Mouse (Mus musculus): ENCODE results near the gene Notum. TPM values are rescaled to one million over a fixed set of nuclear protein-coding genes. Genes with fewer than 3 reads are reported as not detected.

The Notum gene
- polyA plus RNA-seq, 1 experiment, result 8.6 TPM

DNA sequence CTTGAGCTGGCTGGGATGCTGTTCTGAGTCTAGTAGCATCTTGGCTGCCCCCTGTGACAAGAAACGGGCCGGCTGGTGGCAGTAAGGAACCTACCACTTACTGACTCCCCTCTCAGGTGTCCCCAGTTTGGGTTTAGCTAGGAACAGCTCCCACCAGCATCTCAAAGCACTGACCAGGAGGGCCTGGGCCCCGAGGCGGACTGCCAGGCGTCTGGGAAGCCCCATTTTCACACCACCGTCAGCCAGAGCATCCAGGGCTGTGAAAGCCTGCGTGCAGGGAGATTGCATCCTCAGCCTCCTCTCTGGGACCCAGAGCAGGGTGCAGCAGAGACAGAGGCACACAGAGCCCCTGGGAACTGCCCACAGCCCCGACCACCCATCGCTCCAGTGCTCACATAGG, 19.7 kb downstream of the Notum start:
- DNase-seq (ENCODE audit: extremely low spot score in 1 of 2, low spot score in 1 of 2), result no peak

DNA sequence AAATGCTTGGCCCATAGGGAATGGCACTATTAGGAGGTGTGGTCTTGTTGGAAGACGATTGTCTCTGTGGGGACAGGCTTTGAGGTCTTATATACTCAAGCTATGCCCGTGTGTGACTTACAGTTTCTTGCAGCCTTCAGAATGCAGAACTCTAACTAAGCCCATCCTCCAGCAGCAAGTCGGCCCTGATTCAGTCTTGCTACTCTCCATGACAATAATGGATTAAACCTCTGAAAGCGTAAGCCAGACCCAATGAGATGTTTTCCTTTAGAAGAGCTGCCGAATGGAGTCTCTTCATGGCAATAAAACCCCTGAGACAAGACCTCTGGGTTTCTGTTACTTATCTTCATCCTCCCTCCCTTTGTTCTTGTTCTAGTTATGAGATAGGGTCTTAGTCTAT, 26.2 kb downstream of the Notum start:
- no peak for DNase-seq (ENCODE audit: extremely low spot score in 1 of 2, low spot score in 1 of 2)

DNA sequence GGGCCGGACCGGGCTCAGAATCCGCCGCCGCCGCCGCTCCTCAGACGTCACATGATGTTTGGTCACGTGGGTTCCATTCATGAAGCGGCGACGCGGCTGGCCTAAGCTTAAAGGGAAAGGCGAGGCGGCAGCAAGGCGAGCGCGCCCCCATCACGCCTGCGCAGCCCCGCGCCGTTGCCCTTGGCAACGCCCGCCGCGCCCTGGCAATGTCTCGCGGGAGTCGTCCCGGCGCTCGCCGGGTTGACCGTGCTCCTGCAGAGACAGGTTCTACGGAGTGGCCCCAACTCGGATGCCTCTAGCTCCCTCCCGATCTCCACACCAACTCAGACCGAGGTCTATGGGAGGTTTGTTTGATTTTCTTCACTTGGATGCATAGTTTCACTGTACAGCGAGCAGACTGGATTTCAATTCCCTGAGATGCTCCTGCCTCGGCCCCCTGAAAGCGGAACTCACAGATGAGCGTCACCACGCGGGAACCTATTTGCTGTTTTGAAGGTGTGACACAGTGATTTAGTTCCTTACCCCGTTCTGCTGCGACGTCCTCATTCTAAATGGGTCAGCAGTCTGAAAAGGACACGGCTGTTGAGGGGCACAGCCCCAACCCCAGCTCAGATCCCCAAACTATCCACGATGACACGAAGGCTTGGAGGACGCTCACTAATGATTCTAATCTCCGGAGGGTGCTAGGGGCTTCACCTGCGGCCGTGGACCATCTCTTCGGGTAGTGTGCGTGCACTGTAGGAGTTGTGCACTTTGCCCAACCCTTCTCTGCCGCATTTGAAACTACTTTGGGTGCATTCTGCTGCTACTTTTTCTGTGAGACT, 27.2 kb downstream of the Notum start, which contains the start of gene Mafg:
TSS of gene Mafg (minus strand) at position 81 of the 824 bp plus-strand sequence.
- peak; percentile 85 to 94 for DNase-seq (ENCODE audit: extremely low spot score in 1 of 2, low spot score in 1 of 2)

DNA sequence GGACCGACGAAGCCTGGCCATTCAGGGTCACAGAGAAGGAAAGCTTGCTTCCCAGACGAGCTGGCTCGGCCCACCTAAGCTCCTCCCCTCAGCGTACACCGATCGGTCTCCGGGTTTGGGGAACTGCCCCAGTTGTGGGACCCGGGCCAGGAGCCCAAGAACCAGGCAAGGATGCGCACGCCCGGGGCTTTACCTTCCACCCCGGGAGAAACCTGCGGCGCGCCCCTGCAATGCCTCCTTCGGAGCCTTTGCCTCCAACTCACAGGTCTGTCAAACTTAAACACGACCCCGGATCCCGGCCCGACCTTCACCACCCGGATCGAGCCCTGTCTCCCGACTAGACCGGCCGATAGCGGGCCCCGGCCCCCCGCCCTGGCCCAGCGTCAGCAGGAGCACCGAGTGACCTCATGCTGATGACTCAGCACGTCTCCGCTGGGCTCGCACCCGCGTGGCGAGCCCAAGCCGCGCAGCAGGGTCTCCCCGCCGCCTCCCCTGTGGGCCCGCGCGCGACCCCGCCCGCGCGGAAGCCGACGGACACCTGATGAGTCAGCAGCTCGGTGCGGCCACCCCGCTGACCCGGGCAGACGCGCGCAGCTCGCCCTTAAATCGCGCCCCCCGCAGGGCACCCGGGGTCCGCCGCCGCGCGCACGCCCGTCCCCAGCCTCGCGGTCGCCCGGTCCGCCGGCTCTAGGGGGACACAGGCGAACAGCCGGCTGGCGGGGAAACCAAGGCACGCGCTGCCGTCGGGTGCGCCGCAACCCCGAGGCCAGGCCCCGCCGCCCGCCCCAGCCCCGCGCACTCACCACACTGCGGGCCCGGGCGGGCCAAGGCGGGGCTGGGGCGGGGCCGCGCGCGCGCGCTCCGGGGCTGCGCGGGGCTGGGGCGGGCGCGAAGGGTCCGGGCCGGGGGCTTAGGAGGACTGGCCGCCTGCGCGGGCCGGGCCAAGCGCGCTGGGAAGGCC, 28.1 kb downstream of the Notum start:
- DNase-seq (ENCODE audit: extremely low spot score in 1 of 2, low spot score in 1 of 2), result peak in 1 of 2 experiments; percentile 58

DNA sequence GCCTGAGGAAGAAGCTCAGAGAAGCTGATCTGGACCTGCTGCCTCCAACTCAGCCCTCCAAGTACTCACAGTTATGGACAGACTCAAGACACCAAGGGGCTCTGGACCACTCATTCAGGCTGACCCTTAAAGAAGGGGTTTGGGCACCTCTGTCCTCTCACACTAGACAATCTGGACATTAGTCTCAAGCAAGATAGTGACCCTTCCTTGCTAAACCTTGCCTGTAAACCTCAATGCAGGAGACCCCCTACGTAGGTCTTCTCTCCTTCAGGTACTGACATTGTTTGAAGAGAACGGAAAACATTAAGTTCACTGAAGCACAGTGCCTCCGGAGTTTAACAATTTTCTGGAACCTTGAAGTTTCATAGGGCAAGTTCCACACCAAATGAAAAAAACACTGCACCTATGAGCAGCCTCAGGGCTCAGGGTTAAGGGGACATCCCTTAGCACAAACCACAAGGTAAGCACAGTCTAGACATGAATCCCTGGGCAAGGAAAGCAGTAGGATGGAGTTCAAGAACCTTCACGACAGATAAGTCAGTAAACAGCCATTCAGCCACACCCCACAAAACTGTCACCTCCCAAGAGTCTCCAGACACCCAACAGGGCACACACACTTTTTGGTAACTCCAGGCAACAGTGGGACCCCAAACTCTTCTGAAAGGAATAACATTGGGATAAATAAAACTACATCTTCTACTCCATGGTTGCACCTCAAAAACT, 29.1 kb downstream of the Notum start:
- no peak for DNase-seq (ENCODE audit: extremely low spot score in 1 of 2, low spot score in 1 of 2)

DNA sequence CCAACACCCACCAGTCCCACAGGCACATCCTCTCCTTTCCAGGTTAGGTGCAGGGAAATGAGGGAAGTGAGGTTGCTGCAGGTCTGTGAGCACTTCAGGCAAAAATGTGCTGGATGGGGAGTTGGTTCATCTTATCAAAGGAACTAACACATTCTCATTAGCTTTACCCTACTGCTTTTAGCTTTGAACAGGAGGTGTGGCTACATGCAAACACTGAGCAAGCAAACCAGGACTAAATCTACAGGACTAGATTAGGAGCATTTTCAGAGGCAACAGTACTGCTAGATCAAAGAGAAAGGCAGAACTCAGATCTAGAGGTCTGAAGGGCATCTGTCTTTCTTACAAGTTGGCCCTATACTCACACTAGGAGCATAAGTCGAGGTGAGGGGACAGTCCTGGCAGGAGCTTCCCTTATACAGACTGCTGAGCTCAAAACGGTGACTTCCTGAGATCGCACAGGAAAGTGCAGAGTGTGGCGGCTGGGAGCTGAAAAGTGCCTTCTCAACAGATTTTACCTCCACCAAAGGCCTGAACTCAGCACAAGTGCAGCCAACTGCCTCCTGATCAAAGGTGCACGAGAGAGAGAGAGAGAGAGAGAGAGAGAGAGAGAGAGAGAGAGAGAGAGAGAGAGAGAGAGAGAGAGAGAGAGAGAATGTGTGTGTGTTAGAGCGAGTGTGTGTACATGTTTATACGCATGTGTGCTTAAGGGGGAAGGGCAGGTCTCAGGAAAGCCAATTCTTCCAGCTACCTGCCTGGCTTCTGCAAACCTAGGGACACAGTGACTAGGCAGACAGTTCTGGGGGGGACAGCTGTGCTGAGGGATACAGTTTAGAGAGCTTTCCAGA, 29.9 kb downstream of the Notum start:
- no peak for DNase-seq (ENCODE audit: extremely low spot score in 1 of 2, low spot score in 1 of 2)

DNA sequence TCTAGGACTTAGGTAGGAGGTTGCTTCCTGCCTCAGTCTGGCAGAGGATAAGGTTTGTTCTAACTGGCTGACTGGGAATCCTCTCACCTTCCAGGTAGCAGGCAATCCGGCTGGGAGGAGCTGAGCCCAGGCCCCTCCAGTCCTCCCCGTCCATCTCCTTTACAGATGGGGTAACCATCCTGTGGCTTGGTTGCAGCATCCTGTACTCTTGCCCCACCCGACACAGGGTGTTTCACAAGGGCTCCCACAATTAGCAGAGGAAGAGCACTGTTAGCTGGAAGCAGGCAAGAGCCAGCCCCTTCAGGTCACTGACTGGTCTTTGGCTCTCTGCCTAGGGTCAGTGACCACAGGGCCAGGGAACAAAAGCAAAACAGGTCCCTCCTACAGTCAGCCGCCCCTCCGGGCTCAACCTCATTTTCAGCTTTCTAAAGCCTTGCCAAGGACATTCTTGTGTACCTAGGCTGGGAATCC, 30.5 kb downstream of the Notum start:
- no peak for DNase-seq (ENCODE audit: extremely low spot score in 1 of 2, low spot score in 1 of 2)

DNA sequence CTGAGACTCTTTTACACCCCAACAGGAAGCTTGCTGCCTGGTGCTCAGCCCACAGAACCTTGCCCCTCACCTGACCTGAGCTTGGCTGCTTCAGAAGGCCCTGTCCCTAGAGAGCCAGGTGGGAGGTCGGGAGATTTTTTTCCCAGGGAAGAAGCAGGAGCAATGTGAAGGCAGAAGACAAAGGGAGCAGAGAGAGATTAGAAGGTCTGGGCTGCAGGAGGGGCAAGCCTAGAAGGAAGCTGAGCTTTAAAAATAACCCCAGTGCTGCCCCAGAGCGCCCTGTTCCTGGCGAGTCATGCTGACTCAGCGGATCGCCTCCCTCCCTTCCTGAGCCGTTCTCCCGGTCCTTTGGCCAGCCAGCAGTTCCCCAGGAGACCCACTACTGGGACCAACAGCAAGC, 31.1 kb downstream of the Notum start:
- DNase-seq (ENCODE audit: extremely low spot score in 1 of 2, low spot score in 1 of 2), result no peak

DNA sequence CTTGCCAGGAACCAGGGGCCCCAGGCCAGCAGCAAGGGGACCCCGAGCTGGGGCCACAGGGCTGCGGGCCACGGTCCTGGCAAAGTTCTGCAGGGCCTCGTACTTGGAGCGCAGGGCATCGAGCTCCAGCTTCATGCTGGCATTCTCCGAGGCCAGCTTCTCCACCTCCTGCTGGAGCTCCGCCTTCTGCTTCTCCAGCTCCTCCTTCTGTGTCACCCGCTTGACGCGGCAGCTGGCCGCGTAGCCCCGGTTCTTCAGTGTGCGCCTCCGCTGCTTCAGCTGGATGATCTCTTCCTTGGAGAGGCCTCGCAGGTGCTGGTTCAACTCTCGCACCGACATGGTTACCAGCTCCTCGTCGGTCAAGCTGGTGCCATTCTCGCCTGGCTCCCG, 31.6 kb downstream of the Notum start:
- no peak for DNase-seq (ENCODE audit: extremely low spot score in 1 of 2, low spot score in 1 of 2)

DNA sequence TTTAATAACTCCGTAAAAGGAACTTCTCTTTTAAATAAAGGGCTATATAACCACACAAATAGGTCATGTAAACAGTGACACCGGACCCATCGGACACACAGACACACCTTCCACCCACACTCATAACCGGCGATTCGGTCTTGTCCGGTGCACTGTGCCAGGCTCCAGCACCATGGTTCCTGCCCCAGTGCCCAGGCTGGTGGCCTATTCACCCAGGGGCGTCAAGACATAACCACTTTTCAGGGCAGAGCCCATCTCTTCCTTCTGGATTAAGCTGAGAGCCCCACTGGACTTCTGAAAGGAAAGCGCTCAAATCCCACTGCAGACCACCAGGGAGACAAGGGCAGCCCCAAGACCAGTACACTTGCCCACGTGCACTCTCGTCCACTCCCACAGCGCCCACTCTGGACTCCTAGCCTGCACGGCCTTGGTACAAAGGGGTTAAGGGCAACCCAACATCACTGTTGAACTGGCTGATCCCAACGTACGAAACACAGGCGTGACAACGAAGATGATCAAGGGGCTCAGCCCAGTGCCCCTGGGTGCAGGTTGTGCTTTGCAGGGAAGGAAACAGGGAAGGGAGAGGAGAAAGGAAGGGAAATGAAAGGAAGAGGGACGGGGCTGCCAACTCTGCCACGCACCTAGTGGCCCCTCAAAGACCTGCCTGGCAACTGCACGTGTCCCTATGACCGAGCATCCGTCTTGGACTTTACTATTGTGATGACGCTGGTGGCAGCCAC, 32.2 kb downstream of the Notum start:
- no peak for DNase-seq (ENCODE audit: extremely low spot score in 1 of 2, low spot score in 1 of 2)

DNA sequence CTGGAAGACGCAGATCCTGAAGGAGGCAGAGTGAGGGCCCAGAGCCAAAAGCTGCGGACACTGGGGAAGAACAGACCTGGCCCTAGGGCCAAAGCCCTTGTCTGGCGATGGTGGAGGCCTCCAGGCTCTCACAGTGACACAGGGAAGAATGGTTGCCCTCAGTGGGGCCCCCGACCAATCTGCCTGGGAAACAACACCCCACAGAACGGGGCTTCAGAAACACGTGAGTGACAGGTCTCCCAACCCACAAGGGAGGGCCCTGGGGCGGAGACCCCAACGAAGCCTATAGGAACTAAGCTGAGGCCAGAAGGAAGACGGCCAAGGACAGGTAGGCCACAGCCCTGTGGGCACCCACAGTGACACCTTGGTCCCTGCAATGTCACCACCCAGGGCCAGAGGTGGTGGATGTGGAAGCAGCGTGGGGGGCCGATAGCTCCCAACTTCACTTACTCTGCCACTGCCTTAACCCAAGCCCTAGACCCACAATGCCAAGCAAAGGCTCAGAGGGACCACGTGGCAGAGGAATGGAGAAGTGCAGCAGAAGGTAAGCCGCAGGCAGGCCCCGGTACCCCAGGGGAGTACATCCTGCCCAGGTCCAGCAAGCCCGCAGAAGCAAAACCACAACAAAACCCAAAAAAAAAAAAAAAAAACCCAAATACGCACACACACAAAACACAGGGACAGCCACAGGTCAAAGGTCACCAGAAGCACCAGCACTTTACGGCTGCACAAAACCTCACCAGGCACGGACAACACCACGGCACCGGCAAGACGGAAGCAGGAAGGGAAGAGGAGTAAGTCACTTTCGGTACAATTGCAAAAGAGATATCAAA, 33.3 kb downstream of the Notum start:
- DNase-seq (ENCODE audit: extremely low spot score in 1 of 2, low spot score in 1 of 2), result no peak

DNA sequence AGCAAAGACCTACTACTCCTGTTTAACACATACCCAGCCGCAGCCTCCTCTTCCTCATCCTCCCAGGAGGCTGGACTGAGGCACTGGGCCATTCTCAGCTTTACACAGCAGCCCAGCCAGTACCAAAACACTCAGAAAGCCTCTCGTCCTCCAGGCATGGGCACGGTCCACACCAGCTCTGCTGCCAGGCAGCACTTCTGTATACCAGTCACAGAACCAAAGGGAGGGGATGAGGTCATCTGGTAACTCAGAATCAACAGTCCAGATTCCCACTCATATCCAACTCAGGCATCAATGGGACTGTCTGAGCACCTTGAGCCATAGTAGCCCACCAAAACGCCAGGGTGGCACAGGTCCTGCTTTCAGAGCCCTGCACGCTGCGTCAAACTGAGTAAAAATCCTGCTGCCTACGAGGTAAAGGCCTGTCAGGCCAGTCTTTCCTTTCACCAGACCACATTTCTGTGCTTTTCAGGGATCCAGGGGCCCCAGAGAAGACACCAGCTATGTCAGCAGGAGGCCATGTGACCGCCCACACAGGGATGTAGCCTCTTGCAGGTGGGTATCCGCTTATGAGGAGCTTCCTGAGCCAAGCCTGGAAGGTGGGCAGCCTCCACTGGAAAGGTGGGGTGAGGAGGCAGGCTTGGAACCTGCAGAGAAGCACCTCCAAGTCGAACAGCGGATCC, 34.0 kb downstream of the Notum start:
- DNase-seq (ENCODE audit: extremely low spot score in 1 of 2, low spot score in 1 of 2), result no peak

DNA sequence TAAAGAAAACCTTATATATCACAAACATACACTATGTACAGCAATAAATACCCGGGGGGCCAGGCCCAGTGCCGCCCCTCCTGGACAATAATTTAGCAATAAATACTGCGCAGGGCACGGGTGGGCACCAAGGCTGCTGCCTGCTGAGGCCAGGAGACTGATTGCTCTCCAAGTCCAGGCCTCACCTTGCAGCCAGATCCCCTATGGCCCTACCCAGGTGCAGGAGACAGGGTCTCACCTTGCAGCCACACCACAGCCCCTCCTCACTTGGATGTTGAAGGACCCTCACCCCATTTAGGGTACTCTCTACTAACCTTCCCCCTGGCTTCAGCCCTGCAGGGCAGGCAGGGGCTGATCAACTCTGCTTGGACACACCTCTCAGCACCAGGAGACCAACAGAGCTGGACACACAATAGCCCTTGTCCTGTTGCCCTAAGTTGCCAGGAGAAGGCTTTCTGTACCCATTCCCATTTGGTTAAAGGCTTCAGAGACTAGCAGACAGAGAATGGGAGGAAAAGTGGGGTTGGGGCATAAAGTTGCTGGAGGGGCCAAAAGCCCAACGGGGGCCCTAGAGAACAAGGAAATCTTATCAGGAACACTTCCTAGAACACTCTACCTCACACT, 35.7 kb downstream of the Notum start, which contains the start of gene Sirt7:
TSS of gene Sirt7 (minus strand) at position 89 of the 624 bp plus-strand sequence.
- DNase-seq (ENCODE audit: extremely low spot score in 1 of 2, low spot score in 1 of 2), result no peak

DNA sequence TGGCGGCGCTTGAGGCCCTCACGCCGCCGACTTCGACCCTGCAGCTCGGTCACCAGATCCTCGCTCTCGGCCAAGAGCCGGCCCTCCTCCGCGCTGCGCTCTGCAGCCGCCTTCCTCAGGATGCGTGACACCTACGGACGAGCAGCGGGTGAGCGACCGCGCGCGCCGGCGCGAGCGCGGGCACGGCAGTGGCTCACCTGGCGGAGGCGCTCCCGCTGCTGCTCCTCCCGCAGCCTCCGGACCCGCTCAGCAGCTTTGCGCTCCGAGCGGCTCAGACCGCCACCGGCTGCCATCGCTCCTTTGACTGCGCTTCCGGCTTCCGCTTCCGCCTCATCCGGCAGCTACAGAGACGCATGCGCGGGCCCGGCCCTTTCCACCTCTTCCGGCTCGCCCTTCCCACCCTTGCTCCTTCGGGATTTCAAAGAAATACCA, 36.3 kb downstream of the Notum start:
- peak; percentile 65 to 90 for DNase-seq (ENCODE audit: extremely low spot score in 1 of 2, low spot score in 1 of 2)

DNA sequence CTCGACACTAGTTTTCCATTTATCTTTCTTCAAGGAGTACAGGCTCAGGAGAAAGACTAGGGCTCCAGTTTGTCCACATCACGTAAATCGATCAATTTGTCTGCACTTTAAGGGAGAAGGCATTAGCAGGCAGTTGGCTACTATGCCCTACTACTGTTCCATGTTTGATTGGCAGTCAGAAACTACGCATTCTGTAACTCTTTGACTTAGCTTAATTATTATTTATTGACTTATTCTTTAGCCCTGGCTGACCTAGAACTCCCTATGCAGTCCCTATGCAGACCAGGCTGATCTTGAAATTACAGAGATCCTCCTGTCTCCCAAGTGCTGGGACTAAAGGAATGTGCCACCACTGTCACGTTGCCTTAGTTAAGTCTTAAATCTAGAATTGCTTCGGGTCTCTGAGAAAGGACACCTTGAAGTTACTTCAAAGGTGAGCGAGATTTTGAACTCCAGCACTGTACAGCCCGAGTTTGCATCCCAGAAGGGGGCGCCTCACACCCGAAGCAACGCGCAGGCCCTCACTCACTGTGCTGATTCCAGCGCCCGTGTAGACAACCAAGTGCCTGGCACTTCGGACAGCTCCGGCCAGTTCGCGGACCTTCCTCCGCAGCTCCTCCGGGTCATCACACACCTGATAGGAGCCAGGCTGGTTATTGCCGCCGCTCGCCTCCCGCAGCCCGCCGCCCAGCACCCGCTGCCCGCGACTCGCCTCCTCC, 36.9 kb downstream of the Notum start:
- DNase-seq (ENCODE audit: extremely low spot score in 1 of 2, low spot score in 1 of 2), result peak in 1 of 2 experiments; percentile 69

DNA sequence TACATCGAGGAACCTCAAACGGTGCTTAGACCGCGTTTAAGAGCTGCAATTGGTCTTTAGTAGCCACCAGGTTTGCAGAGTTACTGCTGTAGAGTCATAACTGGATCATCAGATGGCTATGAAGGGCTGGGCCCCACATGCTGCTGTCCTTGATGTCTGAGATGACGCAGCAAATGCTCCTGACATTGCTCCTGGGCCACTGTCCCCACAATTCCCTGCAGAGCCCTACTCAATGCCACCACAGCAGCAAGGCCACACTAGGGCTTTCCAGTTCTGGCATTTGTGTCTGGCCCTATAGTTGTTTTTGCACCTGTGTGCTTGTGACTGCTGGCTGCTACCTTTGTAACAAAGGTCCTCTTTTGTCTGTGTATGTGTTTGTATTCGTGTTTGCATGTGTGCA, 38.2 kb downstream of the Notum start:
- DNase-seq (ENCODE audit: extremely low spot score in 1 of 2, low spot score in 1 of 2), result no peak

All from frontal cortex, adult 2 months (tissue).